Mouse (Mus musculus) mouse embryonic stem cell (cell line): ENCODE measurements at regions not wholly inside any gene's neighbourhood (a gene's known extent, or its start where the extent isn't known, plus 50 kb on each side); places are given as distances from the start of the nearest gene placed in this dataset.

ENCODE experiments used
- in situ Hi-C, 2 experiments: fragments of 300-500 bp; cut with MboI; formaldehyde crosslinking; loops; 1 replicate in 1 of 2; 3 replicates in 1 of 2; pipeline ENCODE4 v1.14.3; 2019 to 2020; ENCODE audit warnings: low sequenced_read_pairs in 2 of 2, low pct_unique_long_range_greater_than_20kb in 1 of 2, mixed read lengths in 1 of 2; ENCODE audit not compliant: unreplicated experiment in 1 of 2

GRCm38 (mm10) chr7:37262846-37263245 lies 510.6 kb downstream of the Zfp536 start:
- in situ Hi-C loops: loop anchor here in 1 of 2 experiments (10.0 to 25.0 kb wide), 2 partner anchors 82 to 176 kb away; no protein-coding TSS in a partner anchor

GRCm38 (mm10) chr7:37267404-37267803 lies 506.0 kb downstream of the Zfp536 start:
- in situ Hi-C loops: loop anchor here in 1 of 2 experiments (10.0 to 25.0 kb wide), 2 partner anchors 77 to 180 kb away; no protein-coding TSS in a partner anchor

- in situ Hi-C loops: loop anchor here in 1 of 2 experiments (25.0 kb wide), 1 partner anchor 184 kb away; no protein-coding TSS in a partner anchor
Observed at GRCm38 (mm10) chr7:37270841-37271240, 502.6 kb downstream of the Zfp536 start.

GRCm38 (mm10) chr7:37290018-37290417 lies 483.4 kb downstream of the Zfp536 start:
- in situ Hi-C loops: no loop called here

- in situ Hi-C loops: no loop called here
Observed at GRCm38 (mm10) chr7:37290493-37291045, 482.9 kb downstream of the Zfp536 start.

GRCm38 (mm10) chr7:37291726-37292125 lies 481.7 kb downstream of the Zfp536 start:
- in situ Hi-C loops: no loop called here

- in situ Hi-C loops: no loop called here
Observed at GRCm38 (mm10) chr7:37292554-37292953, 480.9 kb downstream of the Zfp536 start.

GRCm38 (mm10) chr7:37298888-37299287 lies 474.6 kb downstream of the Zfp536 start:
- in situ Hi-C loops: no loop called here

- in situ Hi-C loops: no loop called here
Observed at GRCm38 (mm10) chr7:37305463-37305862, 468.0 kb downstream of the Zfp536 start.

GRCm38 (mm10) chr7:37307191-37307590 lies 466.2 kb downstream of the Zfp536 start:
- in situ Hi-C loops: no loop called here

- in situ Hi-C loops: no loop called here
Observed at GRCm38 (mm10) chr7:37324653-37325052, 448.8 kb downstream of the Zfp536 start.

- in situ Hi-C loops: no loop called here
Observed at GRCm38 (mm10) chr7:37333451-37333850, 440.0 kb downstream of the Zfp536 start.

- in situ Hi-C loops: no loop called here
Observed at GRCm38 (mm10) chr7:37335212-37335611, 438.2 kb downstream of the Zfp536 start.

GRCm38 (mm10) chr7:37336171-37336850 lies 437.1 kb downstream of the Zfp536 start:
- in situ Hi-C loops: no loop called here

- in situ Hi-C loops: no loop called here
Observed at GRCm38 (mm10) chr7:37336851-37337531, 436.4 kb downstream of the Zfp536 start.

- in situ Hi-C loops: no loop called here
Observed at GRCm38 (mm10) chr7:37337616-37338015, 435.8 kb downstream of the Zfp536 start.

- in situ Hi-C loops: no loop called here
Observed at GRCm38 (mm10) chr7:37338067-37338501, 435.4 kb downstream of the Zfp536 start.

GRCm38 (mm10) chr7:37342613-37343012 lies 430.8 kb downstream of the Zfp536 start:
- in situ Hi-C loops: loop anchor here in 1 of 2 experiments (10.0 kb wide), 1 partner anchor 78 kb away; no protein-coding TSS in a partner anchor

GRCm38 (mm10) chr7:37343021-37343593 lies 430.3 kb downstream of the Zfp536 start:
- in situ Hi-C loops: loop anchor here in 1 of 2 experiments (10.0 kb wide), 1 partner anchor 78 kb away; no protein-coding TSS in a partner anchor
